Mouse (Mus musculus) liver, adult 2 months (tissue): ENCODE measurements around the gene Abraxas1. TPM values are rescaled to one million over a fixed set of nuclear protein-coding genes. Genes with fewer than 3 reads are reported as not detected.

Experiments used
- DNase-seq: peaks from one replicate; pipeline ENCODE4 v3.0.0-alpha.2; 2011; ENCODE audit warnings: low read depth, low spot score; ENCODE audit errors: extremely low read depth
- H3K27ac ChIP-seq: fragments of 200-500 bp; replicated peaks from 2 replicates; pipeline ENCODE4 v1.5.1; 2012; ENCODE audit warnings: low read depth, mild to moderate bottlenecking, control low read depth, inconsistent platforms, low read length; ENCODE audit not compliant: insufficient read depth
- H3K27me3 ChIP-seq: fragments of 200-500 bp; 2 replicates; pipeline ENCODE4 v1.6.1; 2012; ENCODE audit warnings: mild to moderate bottlenecking, moderate library complexity, low read length, inconsistent platforms; ENCODE audit not compliant: control insufficient read depth, insufficient read depth
- H3K36me3 ChIP-seq: fragments of 200-500 bp; 2 replicates; pipeline ENCODE4 v1.6.1; 2012; ENCODE audit warnings: low read length, inconsistent platforms; ENCODE audit not compliant: control insufficient read depth, insufficient read depth
- H3K4me1 ChIP-seq: fragments of 200-500 bp; 2 replicates; pipeline ENCODE4 v1.6.1; 2011; ENCODE audit warnings: low read length; ENCODE audit not compliant: control insufficient read depth, insufficient read depth
- H3K4me3 ChIP-seq: fragments of 200-500 bp; 2 replicates; pipeline ENCODE4 v1.5.1; 2011; ENCODE audit warnings: low read depth, mild to moderate bottlenecking, control low read depth, low read length, moderate library complexity; ENCODE audit not compliant: insufficient read depth
- H3K79me2 ChIP-seq: fragments of 200-500 bp; 2 replicates; pipeline ENCODE4 v1.6.1; 2012; ENCODE audit warnings: inconsistent platforms, mild to moderate bottlenecking, low read length, moderate library complexity; ENCODE audit not compliant: control insufficient read depth, insufficient read depth
- H3K9ac ChIP-seq: fragments of 200-500 bp; 2 replicates; pipeline ENCODE4 v1.6.1; 2012; ENCODE audit warnings: low read depth, mild to moderate bottlenecking, control low read depth, inconsistent platforms, low read length
- CTCF ChIP-seq: fragments of 200-500 bp; IDR thresholded peaks from 2 replicates; pipeline ENCODE4 v1.5.1; 2011; ENCODE audit warnings: low read depth, low read length, control low read depth
- POLR2A ChIP-seq: fragments of 200-500 bp; IDR thresholded peaks from 2 replicates; pipeline ENCODE4 v1.6.1; 2011; ENCODE audit warnings: low read length, control low read depth; ENCODE audit not compliant: insufficient read depth; ENCODE audit errors: extremely low read depth
- WGBS: fragments of 180-500 bp; shearing (Covaris S2); methylation state at CpG from one replicate; pipeline ENCODE4 v1.1.7; 2018; 5-methylcytosine and 5-hydroxymethylcytosine counted together
- polyA plus RNA-seq: library from polyadenylated mRNA; depleted of rRNA; stranded (reverse); fragments of >200 nt; gene quantifications from 2 replicates; pipeline ENCODE4 v1.2.3, GENCODE M21; 2012; rRNA removed
- total RNA-seq: library from RNA; depleted of rRNA; stranded (reverse); fragments of >200 nt; gene quantifications from 2 replicates; pipeline ENCODE4 v1.2.3, GENCODE M21; 2014; rRNA removed

The Abraxas1 gene
- total and polyA plus RNA-seq, 2 experiments: 3.0 to 9.5 TPM

DNA sequence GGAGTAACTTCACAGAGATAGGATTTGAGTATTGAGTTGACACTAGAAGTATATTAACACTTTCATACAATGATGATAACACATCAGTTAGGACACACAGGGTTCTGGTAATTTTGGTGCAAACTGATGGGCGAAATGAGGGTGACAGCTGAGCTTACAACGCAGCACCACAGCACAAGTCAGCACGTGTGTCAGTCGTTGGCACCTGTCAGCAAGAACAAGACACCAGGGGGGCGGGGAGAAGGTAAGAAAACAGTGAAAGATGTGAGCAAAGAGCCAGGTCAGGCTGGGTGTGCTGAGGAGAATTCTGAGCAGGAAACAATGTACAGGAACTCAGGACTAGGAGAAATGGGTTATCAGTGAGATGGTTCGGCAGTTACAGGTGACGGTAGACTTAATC is 59.0 kb downstream of the Abraxas1 start:
- DNase-seq: no peak
- H3K4me1 ChIP-seq: no peaks in the 10 kb centered on the region

DNA sequence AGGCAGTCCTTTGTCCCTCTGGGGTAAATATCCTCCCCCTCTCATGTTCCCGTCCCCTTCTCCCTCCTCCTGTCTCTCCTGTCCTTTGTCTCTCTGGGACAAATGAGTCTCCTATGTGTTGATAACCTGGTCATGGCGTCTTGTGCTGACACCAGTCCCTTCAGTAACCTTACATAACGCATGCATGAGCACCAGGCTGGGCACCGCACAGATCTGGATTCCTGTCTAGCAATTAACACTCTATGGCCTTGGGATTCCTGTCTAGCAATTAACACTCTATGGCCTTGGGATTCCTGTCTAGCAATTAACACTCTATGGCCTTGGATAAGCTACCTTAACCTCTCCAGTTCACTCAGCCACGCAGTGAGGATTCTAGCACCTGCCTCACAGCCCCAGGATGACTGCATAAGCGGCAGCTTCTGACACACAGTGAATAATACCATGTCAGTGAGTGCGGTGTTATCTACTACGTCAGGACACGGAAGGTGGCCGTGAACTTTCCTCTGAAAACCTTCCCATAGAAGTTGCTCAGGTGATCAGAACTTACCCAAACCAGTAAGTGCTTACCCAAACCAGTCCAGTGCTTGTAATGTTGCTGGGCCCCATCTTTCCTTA is 60.6 kb downstream of the Abraxas1 start:
- Histone ChIP-seq H3K4me3 (no peak overlapping the region), H3K9ac (no peak overlapping the region), H3K27ac (no peak overlapping the region), H3K79me2 (no peaks in the 10 kb centered on the region), H3K4me1 (no peaks in the 10 kb centered on the region), H3K27me3 (no peaks in the 10 kb centered on the region), H3K36me3 (peaks cover 13% of the 10 kb centered on the region; the same call in 1 of the 2 replicates)
- no peak for DNase-seq
- 89% methylated on average over 10 of the region's 10 CpGs for WGBS
- TF ChIP-seq POLR2A: no peak
- no peak for TF ChIP-seq CTCF

More for the DNA sequence above, 59.0 kb downstream of the Abraxas1 start:
- no peak overlapping the region for H3K4me3 ChIP-seq
- H3K9ac ChIP-seq: no peak overlapping the region
- H3K27ac ChIP-seq: no peak overlapping the region
- 90% methylated on average over 7 of the region's 7 CpGs for WGBS
- no peaks in the 10 kb centered on the region for H3K79me2 ChIP-seq
- no peak for TF ChIP-seq CTCF
- no peak for TF ChIP-seq POLR2A
- peaks cover 13% of the 10 kb centered on the region; the same call in 1 of the 2 replicates for H3K36me3 ChIP-seq
- no peaks in the 10 kb centered on the region for H3K27me3 ChIP-seq

DNA sequence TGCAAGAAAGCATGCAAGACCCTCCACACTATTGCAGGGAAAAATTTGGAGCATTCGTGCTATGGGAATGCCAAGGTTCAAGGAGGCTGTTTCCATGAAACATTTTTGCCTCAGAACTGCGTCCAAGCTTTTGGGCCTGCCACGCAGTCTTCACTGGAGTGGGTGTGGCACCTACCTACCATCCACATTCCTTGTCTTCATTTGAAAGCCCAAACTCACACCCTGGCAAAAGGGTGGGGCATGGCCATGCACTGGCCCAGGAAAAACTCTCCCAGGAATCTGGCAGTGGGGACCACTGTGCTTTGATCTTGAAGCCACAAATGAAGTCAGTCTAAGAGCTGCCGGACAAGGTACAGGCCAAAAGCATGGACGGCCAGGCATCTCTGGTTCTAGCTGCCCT is 62.6 kb downstream of the Abraxas1 start:
- no peaks in the 10 kb centered on the region for H3K4me1 ChIP-seq
- no peak overlapping the region for H3K27ac ChIP-seq
- H3K27me3 ChIP-seq: no peaks in the 10 kb centered on the region
- no peak overlapping the region for H3K9ac ChIP-seq
- WGBS: 96% methylated on average over 5 of the region's 5 CpGs
- H3K4me3 ChIP-seq: no peak overlapping the region
- no peak for DNase-seq
- peaks cover 5% of the 10 kb centered on the region; the same call in 1 of the 2 replicates for H3K36me3 ChIP-seq
- TF ChIP-seq CTCF (no peak), POLR2A (no peak)
- no peaks in the 10 kb centered on the region for H3K79me2 ChIP-seq

Other genes starting within 250 kb of the Abraxas1 start
- 21.5 and 29.7 TPM in 2 replicates for gene Plac8, start 248.7 kb downstream of the Abraxas1 start, total RNA-seq
- 11.3 and 18.2 TPM in 2 replicates for gene Plac8, start 248.7 kb downstream of the Abraxas1 start, polyA plus RNA-seq
- gene Coq2, start 145.8 kb downstream of the Abraxas1 start, total RNA-seq: 49.7 and 53.1 TPM in 2 replicates
- 48.2 and 57.7 TPM in 2 replicates for gene Coq2, start 145.8 kb downstream of the Abraxas1 start, polyA plus RNA-seq
- 3.8 and 4.1 TPM in 2 replicates for gene Hpse, start 101.2 kb downstream of the Abraxas1 start, total RNA-seq
- 1.3 and 1.7 TPM in 2 replicates for gene Hpse, start 101.2 kb downstream of the Abraxas1 start, polyA plus RNA-seq
- 3.2 and 4.3 TPM in 2 replicates for gene Helq, start 22.4 kb downstream of the Abraxas1 start, total RNA-seq
- gene Helq, start 22.4 kb downstream of the Abraxas1 start, polyA plus RNA-seq: 2.4 and 2.5 TPM in 2 replicates
- 41.0 and 48.5 TPM in 2 replicates for gene Mrps18c, start 22.3 kb downstream of the Abraxas1 start, total RNA-seq
- gene Mrps18c, start 22.3 kb downstream of the Abraxas1 start, polyA plus RNA-seq: 22.7 and 28.6 TPM in 2 replicates
- gene Gpat3, start 24.7 kb upstream of the Abraxas1 start, total RNA-seq: 5.9 and 6.7 TPM in 2 replicates
- gene Gpat3, start 24.7 kb upstream of the Abraxas1 start, polyA plus RNA-seq: 2.0 and 7.1 TPM in 2 replicates